Mouse (Mus musculus): ENCODE measurements around the gene Lgi4.
A peak's percentile ranks its signal among the peaks of the same experiment; 100 is the strongest.

The Lgi4 gene

DNA sequence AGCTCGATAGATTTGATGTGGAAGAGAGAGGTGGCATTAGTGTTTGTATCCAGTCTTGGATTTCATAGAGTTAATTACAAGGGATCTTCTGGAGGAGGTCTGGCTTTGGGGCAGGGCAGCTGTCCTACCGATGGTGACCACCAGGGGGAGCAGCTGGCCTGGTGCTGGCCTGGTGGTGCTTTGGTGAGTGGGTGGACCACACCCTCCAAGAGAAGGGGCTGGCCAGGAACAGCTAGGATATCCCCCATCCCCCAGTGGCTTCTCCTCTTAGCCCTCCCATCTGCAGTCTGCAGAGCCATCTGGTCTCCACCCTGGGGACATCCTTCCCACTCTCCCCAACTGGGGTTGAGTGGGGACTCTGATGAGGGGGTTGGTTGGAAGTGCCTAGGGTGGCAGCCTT, at the start of gene Lgi4:
Gene Lgi4, plus strand, starts transcription at position 235 of the 400 bp plus-strand sequence.
- peak; percentile 77 for DNase-seq

DNA sequence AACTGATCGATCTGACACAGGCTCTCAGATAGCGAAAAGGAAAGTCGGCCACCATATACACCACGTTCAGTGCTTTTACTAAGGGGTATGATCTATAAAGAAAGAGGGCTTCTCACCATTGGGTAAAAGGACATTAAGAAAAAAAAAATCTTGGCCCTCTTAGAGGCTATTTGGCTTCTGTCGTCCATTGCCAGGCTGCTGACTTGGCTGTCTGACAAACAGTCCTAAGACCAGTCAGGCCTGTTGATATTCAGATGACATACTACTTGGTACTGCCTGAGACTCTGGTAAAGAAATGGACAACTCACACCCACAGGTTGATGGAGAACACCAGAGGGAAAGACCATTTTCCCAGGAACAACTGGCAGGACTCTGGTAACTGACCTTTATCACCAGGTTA, 46.2 kb upstream of the Lgi4 start:
- no peak for DNase-seq

DNA sequence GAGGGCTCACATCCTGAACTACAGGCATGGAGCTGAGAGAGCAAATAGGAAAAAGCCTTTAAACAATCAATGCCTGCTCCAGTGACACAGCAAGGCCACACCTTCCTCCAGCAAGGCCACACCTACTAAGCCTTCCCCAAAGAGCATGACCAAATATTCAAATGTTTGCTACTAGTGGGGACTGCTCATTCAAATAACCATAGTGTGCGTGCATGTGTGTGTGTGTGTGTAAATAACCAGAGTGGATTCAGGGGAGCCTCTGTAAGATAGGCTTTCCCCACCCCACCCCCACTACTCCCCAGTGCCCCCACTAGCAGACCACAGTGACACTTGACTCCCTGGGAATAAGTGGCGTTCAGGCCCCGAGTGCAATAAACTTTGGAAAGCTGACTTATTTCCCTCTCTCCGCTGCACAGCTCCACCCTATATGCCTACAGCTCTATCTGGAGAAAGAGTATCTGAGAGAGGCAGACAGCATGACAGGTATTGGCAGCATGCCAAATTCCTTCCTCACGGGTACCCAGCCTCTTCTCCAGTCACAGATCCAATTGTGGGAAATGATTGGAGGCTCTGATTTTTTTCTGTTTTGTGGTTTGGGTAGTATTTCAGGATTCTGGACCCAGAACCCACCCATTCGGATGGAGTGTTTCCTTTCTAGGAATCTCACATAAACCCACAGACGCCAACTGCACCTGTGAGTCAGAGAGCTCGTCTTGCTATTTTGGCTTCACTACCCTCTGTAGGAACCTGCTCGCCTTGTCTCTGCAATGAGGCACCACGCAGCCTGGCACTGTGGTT, 41.8 kb upstream of the Lgi4 start:
- peak; percentile 63 for DNase-seq

DNA sequence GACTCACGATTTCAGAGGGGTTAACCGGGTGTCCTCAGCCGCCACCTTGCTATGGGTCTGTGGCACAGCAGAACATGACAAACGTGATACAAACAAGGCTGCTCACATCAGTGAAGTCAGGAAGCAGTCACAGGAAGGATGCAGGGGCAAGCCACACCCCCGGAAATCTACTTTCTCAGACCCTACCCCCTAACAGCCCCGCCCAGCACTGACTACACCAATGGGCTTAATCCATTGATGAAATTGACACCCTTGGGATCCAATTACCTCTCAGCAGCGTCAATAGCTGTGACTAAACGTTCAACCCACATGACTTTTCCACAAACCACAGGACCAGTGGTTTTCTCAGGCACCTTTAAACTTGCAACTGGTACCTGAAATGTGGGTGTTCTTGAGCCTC, 30.5 kb upstream of the Lgi4 start:
- no peak for DNase-seq

DNA sequence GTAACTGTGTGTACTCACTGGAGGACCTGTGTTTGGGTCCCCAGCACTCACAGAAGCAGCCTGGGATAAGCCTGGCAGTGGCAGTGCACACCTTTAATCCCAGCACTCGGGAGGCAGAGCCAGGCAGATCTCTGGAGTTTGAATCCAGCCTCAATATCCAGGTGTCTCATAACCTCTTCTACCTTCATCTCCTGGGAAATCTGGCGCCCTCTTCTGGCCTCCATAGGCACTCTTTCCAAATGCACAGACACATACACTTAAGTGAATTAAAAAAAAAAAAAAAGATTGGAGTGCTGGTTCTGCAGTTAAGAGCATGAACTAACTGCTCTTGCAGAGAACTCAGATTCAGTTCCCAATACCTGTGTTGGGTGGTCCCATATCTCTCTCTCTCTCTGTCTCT, 28.4 kb upstream of the Lgi4 start:
- no peak for DNase-seq

DNA sequence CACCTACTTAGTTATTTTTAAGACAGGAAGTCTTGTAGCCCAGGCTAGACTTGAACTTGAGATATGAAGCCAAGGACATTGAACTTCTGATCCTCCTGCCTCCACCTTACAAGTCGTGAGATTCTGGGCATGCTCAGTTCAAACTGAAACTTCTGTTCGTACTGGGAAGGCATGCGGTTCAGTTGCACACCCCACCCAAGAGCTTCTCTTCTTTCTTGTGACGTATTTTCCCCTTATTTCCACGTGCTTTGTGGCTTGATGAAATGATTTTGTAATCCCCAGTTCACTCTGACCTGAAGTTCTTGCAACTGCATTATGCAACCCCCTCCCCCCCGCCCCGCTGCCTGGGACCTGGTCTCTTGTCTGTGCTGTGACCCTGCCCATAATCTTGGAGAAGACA, 27.4 kb upstream of the Lgi4 start:
- DNase-seq: no peak

DNA sequence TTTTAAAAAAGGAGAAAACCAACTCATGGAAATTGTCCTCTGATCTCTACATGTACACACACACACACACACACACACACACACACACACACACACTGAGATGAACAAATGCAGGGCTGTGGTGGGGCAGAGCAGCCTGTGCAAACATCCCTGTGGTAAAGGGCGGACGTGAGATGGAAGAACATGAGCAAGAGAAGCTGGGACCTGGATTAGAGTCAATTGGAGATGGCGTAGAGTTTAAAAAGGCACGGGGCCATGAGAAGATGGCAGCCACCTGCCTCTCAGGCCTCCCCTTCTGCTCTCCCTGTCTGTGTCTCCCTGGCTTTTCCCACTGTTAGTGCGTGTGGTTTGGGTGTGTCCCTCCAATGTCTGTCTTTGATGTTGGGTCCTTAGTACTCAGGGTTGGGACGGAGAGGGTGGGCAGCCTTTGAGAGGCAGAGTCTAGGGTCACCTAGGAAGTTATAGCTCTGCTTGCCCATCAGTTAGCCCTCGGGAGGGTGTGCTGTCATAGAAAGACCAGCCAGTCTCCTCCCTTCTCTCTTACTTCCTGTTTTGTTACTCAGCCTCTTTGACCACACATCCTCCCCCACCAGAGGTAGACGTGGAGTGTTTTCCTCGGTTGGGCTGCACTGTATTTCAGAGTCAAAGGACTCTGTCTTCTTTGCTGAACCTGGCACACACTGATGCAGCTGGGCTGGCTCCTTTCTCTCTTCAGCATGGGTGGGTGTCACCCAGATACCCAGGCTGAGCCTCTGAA, 25.6 kb upstream of the Lgi4 start:
- DNase-seq: no peak

DNA sequence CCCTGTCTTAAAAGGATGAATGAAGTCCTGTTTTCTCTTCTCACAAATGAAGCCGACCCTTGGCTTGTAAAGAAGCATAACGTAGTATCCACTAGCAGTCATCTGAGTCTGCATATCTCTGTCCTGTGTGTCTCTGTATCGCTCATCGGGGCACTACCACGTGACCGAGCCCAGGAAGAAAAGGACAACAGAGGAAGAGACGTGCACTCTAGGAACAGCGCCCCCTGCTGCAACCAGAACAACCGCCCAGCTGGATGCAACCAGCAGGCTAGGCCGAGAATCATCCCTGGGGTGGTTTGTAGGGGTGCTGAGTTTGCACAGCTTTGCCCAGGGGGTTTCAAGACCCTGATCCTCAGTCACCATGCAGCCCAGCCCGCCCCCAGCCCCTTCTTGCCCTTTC, 24.4 kb upstream of the Lgi4 start:
- DNase-seq: peak; percentile 44

DNA sequence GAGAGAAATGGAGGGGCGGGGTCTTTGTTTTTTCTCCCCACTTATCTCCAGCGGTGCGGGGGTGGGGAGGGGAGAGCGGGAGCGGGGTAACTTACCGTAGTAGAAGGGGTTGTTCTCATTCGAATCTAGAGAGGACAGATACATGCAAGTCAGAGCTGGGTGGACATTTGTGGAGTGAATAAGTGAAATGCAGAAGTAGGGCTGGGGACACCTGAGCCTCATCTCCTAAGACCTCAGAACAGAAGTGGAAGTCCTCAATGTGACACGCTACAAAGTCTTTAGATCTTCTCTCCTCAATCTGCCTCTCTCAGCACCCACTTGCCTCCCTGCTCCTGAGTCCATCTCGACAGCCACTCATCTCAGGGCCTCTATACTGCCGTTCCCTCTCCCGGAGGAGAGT, 23.9 kb upstream of the Lgi4 start:
- DNase-seq: no peak

DNA sequence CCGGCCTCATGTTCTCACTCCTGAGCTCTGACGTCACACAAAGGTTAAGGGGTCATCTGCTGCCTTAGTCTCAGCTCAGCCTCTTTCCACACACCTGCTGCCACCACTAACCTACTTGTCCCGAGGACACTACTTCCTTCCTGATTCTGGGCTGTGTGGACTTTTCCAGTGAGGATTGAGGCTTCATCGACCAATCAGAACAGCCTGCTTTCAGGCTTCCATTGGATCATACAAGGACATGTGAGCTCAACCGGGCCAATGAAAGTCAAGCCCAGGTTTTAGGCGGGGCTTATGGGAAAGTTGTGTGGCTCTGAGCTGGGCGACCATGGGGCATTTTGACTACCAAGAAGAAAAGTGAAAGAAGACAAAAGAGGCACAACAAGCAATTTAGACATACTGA, 22.2 kb upstream of the Lgi4 start:
- DNase-seq: no peak

DNA sequence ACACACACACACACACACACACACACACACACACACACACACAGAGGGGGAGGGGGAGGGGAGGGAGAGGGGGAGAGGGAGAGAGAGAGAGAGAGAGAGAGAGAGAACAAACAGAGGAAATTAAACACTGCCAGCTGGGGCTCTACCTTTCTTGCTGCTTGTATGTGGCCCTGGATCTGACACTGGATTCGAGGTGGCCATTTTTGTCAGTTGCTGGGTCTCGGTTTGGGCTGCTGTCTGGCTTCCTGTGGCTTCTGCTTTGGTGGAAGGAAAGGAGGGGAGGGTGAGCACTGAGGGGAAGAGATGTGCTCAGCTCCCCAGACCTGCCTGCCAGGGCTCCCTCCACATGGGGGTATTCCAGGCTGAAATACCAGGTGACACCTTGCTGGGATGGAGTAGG, 21.5 kb upstream of the Lgi4 start:
- no peak for DNase-seq

DNA sequence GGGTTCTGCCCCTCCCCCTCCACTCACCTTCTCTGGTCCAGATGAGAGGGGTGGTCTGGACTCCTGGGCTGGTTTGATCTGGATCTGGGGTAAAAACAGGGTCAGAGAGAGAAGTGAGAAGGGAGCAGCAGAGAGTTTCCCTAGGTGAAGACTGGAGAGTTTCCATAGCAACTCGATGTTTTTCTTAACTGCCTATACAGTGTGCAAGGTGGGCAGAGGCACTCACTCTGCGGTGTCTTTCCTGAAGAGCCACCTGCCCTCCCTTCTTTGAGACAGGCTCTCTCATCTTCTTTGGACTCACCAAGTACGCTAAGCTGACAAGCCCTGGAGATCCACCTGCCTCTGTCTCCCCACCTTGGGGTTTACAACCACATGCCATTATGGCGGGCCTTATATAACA, 20.1 kb upstream of the Lgi4 start:
- no peak for DNase-seq

DNA sequence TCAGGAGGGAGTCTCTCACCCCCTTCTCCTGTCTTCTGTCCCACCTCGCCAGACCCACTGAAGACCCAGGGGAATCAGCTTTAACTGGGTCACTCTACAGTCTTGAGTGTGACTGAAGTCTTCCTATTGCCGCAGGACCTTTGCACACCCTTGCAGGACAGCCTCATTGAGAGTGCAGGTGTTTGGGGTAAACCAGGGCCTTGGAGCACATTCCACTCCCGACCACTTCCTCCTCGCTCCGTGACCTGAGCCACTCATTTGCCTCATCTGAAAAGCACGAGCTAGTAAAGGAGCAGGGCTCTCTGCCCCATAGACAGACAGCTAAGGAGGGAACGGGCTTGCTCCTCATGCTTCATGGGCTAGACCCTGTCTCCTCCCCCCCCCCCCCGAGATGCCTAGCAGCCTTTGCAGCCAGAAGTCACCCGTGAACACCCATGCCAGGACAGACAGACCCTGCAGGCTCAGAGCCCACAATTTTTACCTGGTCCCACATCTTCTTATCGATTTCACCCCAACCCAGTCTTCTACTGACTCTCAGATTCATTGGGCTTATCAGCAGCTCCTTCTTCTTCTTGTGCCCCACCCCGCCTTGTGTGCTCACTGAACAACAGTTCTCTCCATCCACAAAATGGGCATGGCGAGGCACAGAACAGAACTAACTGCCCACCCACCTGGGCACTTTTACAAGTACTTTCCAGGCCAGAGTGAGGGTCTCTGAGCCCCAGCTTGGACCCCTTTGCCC, 18.7 kb upstream of the Lgi4 start:
- DNase-seq: no peak

DNA sequence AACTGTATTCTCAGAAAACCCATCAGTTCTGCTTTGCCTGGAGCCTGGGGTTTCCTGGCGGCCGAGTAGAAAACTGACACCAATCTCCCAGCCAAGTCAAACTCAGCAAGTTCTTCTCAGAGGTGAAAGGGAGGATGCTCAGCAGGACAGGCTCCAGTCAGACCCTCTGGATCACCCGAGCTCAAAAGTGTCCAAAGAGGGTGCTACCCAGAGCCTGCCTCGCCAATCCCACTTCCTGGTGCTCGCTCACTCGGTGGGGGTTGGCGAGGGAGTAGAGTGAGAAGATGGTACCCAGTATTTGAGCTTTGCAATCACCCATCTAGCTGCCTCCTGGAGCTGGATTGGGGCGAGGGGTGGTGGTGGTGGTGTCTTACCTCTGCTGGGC, 18.1 kb upstream of the Lgi4 start:
- DNase-seq: no peak

DNA sequence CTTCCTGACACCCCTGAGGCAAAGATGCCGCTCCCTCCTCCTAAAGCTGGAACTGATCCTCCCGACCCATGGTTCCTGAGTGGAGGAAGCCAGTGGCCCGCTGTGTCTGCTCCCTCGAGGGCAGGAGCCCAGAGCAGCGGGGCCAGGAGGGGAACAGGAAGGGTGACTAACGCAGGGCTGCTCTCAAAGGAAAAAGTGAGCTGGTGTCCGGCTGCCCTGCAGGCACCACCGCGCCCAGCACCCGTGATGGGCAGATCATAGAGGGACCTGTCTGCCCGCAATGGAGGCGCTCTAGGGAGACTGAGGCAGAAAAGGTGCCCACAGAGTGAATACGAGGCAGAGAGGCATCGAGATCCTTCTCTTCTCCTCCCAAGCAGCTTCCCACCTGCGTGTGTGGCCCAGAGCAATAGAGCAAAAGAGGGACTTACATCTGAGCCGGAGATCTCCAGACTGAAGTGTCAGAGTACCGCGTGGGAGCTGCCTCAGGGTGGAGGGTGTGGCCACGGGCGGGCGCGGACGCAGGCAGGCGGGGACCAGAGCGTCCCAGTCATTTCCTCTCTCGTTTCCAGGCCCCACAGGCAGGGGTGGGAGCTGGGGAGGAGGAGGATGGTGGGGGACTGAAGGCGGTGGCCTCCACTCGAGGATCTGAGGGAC, 17.4 kb upstream of the Lgi4 start:
- DNase-seq: no peak

DNA sequence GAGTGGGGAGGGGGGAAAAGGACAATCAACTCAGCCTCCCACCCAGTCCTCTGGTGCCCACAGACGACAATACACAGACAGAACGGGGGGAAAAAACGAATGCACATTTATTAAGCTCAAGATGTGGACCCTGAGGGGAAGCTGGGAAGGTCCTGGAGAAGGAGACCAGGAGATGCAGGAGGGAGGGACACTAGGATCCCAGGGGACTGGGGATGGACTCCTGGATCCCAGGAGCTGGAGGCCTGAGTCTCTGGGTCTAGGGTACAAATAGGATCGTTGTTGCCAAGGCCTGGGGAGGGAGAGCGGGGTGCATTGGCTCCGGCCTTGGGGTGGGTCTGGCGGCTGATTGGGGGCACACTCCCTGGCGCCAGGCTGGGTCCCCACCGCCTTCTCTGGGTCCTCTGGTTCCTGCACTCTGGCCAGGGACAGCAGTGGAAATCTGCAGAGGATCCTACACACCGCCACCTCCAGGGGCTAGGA, 16.7 kb upstream of the Lgi4 start, which contains the start of gene Fxyd5:
Gene Fxyd5, minus strand, starts transcription at position 51 of the 480 bp plus-strand sequence.
- no peak for DNase-seq

DNA sequence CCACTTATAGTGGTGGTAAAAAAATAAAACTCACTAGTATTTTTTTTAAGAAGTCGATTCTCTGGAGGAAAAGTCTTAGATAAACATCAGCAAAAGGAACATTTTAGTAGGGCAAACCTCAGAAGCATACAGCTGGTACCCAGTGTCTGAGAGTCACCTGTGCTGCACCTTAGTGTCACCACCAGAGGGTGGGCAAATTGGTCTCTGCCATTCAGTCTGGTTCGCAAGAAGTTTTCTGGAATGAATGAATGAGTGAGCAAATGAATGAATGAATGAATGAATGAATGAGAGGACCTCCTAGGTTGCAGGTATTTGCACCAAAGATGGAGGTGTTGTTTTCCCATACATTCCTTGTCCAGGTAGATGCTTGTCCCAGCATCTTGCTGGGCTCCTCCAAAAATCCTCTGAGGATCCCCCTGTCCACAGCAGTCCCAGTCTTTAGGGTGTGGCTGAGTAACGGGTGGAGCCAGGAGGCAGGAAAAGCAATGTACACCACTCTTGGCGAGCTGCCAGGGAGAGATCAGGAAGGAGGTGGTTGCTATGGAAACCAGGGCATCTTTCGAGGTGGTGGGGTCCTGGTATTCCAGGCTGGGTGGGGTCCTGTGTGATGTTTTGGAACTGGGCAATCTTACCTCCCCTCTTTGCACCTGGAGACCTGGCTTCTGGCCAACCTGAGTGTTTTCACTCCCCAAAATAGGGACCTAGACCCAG, 9.9 kb upstream of the Lgi4 start:
- peak; percentile 76 for DNase-seq

DNA sequence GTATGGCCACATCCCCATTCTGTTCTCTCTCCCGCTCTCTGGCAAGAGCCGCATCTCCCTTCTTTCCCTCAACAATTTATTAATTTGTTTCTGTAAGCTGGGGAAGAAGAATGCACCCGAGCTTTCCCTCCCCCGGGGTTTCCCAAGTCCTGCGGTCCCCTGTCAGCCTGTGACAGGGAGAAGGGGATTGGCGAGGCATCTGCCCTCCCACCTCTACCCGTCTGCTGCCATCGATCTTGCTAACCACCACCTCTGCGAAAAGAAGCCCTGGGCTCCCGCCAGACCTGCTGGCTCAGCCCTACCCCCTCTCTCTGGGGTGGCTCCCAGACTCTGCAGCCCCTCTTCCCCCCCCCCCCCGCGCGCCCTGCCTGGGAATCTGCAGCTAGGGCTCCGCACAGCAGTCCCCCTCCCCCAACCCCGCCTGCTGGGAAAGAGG, 9.3 kb upstream of the Lgi4 start:
- DNase-seq: peak; percentile 71

DNA sequence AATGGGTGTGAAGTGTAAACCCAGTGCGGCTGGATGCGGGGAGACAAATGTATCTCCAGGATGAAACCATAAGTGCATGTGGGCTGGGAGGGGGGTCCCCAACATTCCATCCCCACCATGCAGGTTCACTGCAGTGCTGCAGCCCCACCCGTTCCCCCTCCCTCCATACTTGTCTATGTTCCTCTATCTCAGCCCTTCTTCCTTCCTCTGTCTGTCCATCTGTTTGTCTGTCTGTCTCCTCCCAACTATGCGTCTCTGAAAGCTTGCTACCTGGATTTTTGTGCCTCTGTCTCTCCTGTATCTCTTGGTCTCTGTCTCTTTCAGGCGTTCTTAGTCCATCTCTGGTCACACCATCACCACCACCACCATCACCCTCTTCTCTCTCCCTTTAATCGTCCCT, 8.7 kb upstream of the Lgi4 start:
- DNase-seq: no peak

DNA sequence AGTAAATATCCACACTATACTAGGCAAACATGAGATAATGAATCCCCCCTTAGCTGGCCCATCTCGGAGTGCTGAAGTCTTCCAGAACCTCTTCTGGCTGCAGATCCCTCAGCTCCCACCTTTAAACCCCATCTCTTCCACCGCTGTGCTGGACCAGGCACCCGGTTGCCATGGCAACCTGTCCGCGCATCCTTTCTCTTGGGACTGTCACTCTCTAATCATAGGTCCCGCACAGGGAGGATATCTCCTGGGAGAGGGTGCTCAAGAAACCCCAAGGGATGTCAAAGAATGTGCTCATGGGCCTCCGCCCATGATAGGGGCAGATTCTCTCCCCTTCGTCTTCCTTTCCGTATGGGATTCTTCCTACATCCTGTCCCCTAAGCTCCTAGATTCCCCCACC, 8.2 kb upstream of the Lgi4 start:
- peak; percentile 60 for DNase-seq

DNA sequence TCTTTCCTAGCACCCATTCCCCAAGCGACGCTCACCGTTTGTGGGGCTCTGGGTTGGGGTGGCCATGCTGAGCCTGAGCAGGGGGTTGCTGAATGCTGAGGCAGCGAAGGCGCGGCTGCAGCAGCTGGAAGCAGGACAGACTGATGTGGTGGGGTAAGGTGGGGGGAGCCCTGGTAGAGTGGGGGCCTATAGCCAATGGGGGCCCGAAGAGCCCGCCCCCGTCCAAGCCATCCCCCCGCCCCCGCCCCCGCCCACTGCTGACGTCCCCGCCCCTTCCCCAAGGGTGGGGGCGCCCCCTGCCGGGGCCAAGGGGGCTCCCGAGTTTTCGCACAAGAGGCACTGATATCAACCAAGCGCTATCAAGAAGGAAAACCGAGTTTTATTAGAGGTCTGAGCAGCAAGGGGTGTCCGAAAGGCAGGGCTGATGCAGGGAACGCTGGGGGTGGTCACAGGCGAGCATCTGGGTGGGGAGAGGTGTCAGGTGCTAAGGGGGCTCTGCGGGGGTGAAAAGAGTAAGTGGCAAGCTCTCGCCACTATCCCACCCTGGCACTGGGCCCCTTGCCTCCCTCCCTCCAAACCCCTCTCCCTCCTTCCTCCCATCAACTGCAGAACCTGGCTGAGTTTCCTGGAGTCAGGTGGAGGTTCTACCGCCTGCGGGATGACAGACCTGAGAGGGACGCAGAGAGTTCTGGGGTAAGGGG, 7.7 kb upstream of the Lgi4 start, which contains the start of gene Fxyd7:
Gene Fxyd7, minus strand, starts transcription at position 147 of the 701 bp plus-strand sequence.
- peak; percentile 50 for DNase-seq

DNA sequence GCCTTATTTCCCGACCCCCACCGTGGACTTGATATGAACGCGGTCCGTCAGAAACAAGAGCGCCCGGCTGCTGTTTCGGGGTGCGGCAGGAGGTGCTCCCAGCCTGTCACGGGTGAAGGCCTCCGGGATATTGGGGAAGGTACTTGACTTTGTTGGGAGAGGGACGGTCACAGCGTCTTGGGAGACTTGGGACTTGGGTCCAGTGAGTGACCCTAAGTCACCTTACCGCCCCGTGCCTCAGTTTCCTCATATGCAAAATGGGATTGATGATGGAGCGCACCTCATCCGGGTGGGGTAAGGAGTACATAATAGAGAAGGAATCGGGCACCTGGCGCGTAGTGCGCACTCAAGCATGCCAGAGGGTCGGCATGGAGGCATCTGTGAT, 6.9 kb upstream of the Lgi4 start:
- no peak for DNase-seq

Measured in right cerebral cortex, postnatal 14 days (tissue).